Mouse (Mus musculus): ENCODE results near the gene Tmem127. TPM values are rescaled to one million over a fixed set of nuclear protein-coding genes. Genes with fewer than 3 reads are reported as not detected.
"Not testable (repeated sequence)": the region's sequence is repeated elsewhere in the genome, so short reads cannot be mapped to it uniquely, and the experiment has no call there.

The Tmem127 gene
- polyA plus RNA-seq (2015; fragmentation: Nextera tagmentation; extraction: Ambion mirVana), result 30.4 and 32.9 TPM in 2 replicates

- ATAC-seq (peak; percentile 100), DNase-seq (ENCODE audit: low spot score) (peak; percentile 99)
- Histone ChIP-seq H3K4me2 (replicated peaks; ENCODE audit: low read depth, low read length) (peak within 1 kb of the TSS; percentile 89), H3K9ac (replicated peaks; ENCODE audit: low read depth) (peak within 1 kb of the TSS; percentile 90), H3K4me3 (ENCODE audit: low read depth, low read length) (peak within 1 kb of the TSS; percentile 90), H3K36me3 (ENCODE audit: insufficient read depth, low read length) (peaks cover 13% of the 10 kb centered on the region; the same call in 1 of the 2 replicates), H3K27ac (ENCODE audit: low read length) (peak within 1 kb of the TSS; percentile 82), H3K9me3 (ENCODE audit: low read length) (no peaks in the 10 kb centered on the region), H3K4me1 (ENCODE audit: insufficient read depth, low read depth, low read length) (peaks cover 9% of the 10 kb centered on the region; the same call in 1 of the 2 replicates), H3K27me3 (replicated peaks; ENCODE audit: insufficient read depth, low read length) (no peaks in the 10 kb centered on the region)
- whole genome bisulfite sequencing, result 0% methylated on average over 45 of the region's 53 CpGs
- TF ChIP-seq CTCF (IDR thresholded peaks at IDR 0.05), result 0 out of 2 replicates have a peak, but pooled peaks have one; percentile 6
- no peak for TF ChIP-seq EP300 (IDR thresholded peaks at IDR 0.05)
Observed at GRCm38 (mm10) chr2:127247592-127248333, at the start of gene Tmem127, which contains the start of gene Ciao1. Gene Tmem127, plus strand, starts transcription at chr2:127247908. Gene Ciao1, minus strand, starts transcription at chr2:127247816.

GRCm38 (mm10) chr2:127204932-127205331 lies 42.8 kb upstream of the Tmem127 start:
- DNase-seq (ENCODE audit: low spot score), result peak; percentile 85
- 22% methylated on average over 3 of the region's 3 CpGs for WGBS
- no peak for TF ChIP-seq EP300 (IDR thresholded peaks at IDR 0.05)
- TF ChIP-seq CTCF (IDR thresholded peaks at IDR 0.05), result peak; percentile 85
- Histone ChIP-seq H3K4me3 (ENCODE audit: low read depth, low read length) (no peak overlapping the region), H3K9me3 (ENCODE audit: low read length) (no peaks in the 10 kb centered on the region), H3K4me2 (replicated peaks; ENCODE audit: low read depth, low read length) (no peak overlapping the region), H3K4me1 (ENCODE audit: insufficient read depth, low read depth, low read length) (peaks cover 6% of the 10 kb centered on the region; the same call in 1 of the 2 replicates), H3K36me3 (ENCODE audit: insufficient read depth, low read length) (no peaks in the 10 kb centered on the region), H3K9ac (replicated peaks; ENCODE audit: low read depth) (no peak overlapping the region), H3K27me3 (replicated peaks; ENCODE audit: insufficient read depth, low read length) (no peaks in the 10 kb centered on the region), H3K27ac (ENCODE audit: low read length) (no peak overlapping the region)
- no peak for ATAC-seq

- not testable (repeated sequence) for H3K9ac ChIP-seq (replicated peaks; ENCODE audit: low read depth); H3K4me2 ChIP-seq (replicated peaks; ENCODE audit: low read depth, low read length); H3K27me3 ChIP-seq (replicated peaks; ENCODE audit: insufficient read depth, low read length); ATAC-seq; DNase-seq (ENCODE audit: low spot score); H3K27ac ChIP-seq (ENCODE audit: low read length); H3K9me3 ChIP-seq (ENCODE audit: low read length); H3K4me3 ChIP-seq (ENCODE audit: low read depth, low read length); H3K36me3 ChIP-seq (ENCODE audit: insufficient read depth, low read length); H3K4me1 ChIP-seq (ENCODE audit: insufficient read depth, low read depth, low read length)
- WGBS, result 81% methylated on average over 4 of the region's 4 CpGs
Observed at GRCm38 (mm10) chr2:127205936-127206335, 41.8 kb upstream of the Tmem127 start.

GRCm38 (mm10) chr2:127206916-127207315 lies 40.8 kb upstream of the Tmem127 start:
- TF ChIP-seq EP300 (IDR thresholded peaks at IDR 0.05) (no peak), CTCF (IDR thresholded peaks at IDR 0.05) (no peak)
- Histone ChIP-seq H3K9me3 (ENCODE audit: low read length) (no peaks in the 10 kb centered on the region), H3K4me2 (replicated peaks; ENCODE audit: low read depth, low read length) (no peak overlapping the region), H3K36me3 (ENCODE audit: insufficient read depth, low read length) (0 out of 2 replicates have a peak, but pooled peaks cover 11% of the 10 kb centered on the region), H3K4me3 (ENCODE audit: low read depth, low read length) (no peak overlapping the region), H3K27ac (ENCODE audit: low read length) (no peak overlapping the region), H3K9ac (replicated peaks; ENCODE audit: low read depth) (no peak overlapping the region), H3K4me1 (ENCODE audit: insufficient read depth, low read depth, low read length) (peaks cover 6% of the 10 kb centered on the region; the same call in 1 of the 2 replicates), H3K27me3 (replicated peaks; ENCODE audit: insufficient read depth, low read length) (no peaks in the 10 kb centered on the region)
- ATAC-seq (no peak), DNase-seq (ENCODE audit: low spot score) (no peak)
- 93% methylated on average over 2 of the region's 2 CpGs for WGBS

GRCm38 (mm10) chr2:127207547-127208451 lies 39.9 kb upstream of the Tmem127 start, which contains the start of the genes 1810024B03Rik and Snrnp200:
Gene 1810024B03Rik, minus strand, starts transcription at chr2:127208280.
Gene Snrnp200, plus strand, starts transcription at chr2:127208386.
- TF ChIP-seq EP300 (IDR thresholded peaks at IDR 0.05), result no peak; the same call in 1 of the 2 replicates
- no peak for TF ChIP-seq CTCF (IDR thresholded peaks at IDR 0.05)
- Histone ChIP-seq H3K9me3 (ENCODE audit: low read length) (no peaks in the 10 kb centered on the region), H3K4me3 (ENCODE audit: low read depth, low read length) (peak within 1 kb of the TSS; percentile 78), H3K36me3 (ENCODE audit: insufficient read depth, low read length) (0 out of 2 replicates have a peak, but pooled peaks cover 11% of the 10 kb centered on the region), H3K27me3 (replicated peaks; ENCODE audit: insufficient read depth, low read length) (no peaks in the 10 kb centered on the region), H3K9ac (replicated peaks; ENCODE audit: low read depth) (peak within 1 kb of the TSS; percentile 78), H3K27ac (ENCODE audit: low read length) (peak within 1 kb of the TSS; percentile 73), H3K4me2 (replicated peaks; ENCODE audit: low read depth, low read length) (peak within 1 kb of the TSS; percentile 62), H3K4me1 (ENCODE audit: insufficient read depth, low read depth, low read length) (peaks cover 6% of the 10 kb centered on the region; the same call in 1 of the 2 replicates)
- WGBS, result 9% methylated on average over 36 of the region's 36 CpGs
- DNase-seq (ENCODE audit: low spot score) (peak; percentile 99), ATAC-seq (peak; percentile 99)

GRCm38 (mm10) chr2:127208452-127208769 lies 39.3 kb upstream of the Tmem127 start:
- TF ChIP-seq CTCF (IDR thresholded peaks at IDR 0.05), result no peak
- no peak for TF ChIP-seq EP300 (IDR thresholded peaks at IDR 0.05)
- H3K27ac ChIP-seq (ENCODE audit: low read length), result peak overlapping the region; percentile 73
- DNase-seq (ENCODE audit: low spot score) (no peak), ATAC-seq (no peak)
- 0% methylated on average over 17 of the region's 17 CpGs for WGBS
- H3K4me1 ChIP-seq (ENCODE audit: insufficient read depth, low read depth, low read length), result peaks cover 6% of the 10 kb centered on the region; the same call in 1 of the 2 replicates
- H3K4me3 ChIP-seq (ENCODE audit: low read depth, low read length), result peak overlapping the region; percentile 78
- no peaks in the 10 kb centered on the region for H3K27me3 ChIP-seq (replicated peaks; ENCODE audit: insufficient read depth, low read length)
- peak overlapping the region; percentile 78 for H3K9ac ChIP-seq (replicated peaks; ENCODE audit: low read depth)
- H3K4me2 ChIP-seq (replicated peaks; ENCODE audit: low read depth, low read length), result peak overlapping the region; percentile 62
- no peaks in the 10 kb centered on the region for H3K9me3 ChIP-seq (ENCODE audit: low read length)
- H3K36me3 ChIP-seq (ENCODE audit: insufficient read depth, low read length), result 0 out of 2 replicates have a peak, but pooled peaks cover 11% of the 10 kb centered on the region
